8 mouse cellular contexts compared by ENCODE assay signal in the genomic region with DNA sequence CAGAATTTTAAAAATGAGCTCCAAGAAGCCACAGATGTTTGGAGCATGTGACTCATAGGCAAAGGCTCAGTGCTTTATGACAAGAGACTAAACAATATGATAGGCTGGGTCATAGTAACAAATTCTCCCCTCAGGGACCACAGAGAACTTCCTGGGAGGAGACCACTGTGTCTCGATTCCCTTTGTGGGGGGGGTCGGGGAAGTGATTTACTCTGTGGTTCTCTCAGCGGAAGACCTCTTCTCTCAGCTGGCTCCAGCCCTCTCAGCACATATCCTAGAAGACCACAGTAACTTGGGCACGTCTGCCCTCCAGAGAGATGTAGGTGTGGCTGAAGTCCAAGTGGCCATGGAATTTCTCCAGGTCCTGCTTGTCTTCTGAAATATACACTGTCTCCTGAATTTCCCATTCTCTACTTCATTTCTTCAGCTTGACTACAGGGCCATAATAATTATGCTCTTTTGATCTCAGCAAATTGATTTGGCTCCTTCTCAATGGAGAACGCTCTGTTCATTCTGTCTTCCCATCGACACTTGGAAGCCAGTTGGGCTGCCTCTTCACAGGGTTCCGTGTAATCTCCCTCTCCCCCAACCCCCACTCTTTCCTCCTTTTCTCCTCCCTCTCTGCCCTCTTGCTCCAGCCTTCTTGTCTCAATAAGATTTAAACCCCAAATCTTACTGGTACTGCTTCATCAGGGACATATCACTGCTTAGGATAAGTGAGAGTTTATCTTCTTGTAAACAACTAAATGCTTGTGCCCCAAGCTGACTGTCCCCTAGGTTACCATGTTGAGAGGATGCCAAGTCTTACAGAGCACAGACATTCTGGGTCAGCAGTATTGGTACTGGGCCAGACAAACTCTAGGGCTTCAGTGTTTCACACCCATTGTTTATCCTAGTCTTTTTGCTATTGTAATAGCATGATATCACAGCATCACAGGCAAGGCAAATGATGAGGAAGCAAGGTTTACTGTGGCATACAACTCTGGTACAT.
DNase-seq lines count a peak whose midpoint lies in the region; ATAC-seq and TF ChIP-seq lines count a peak whose summit lies in the region.

No protein-coding gene starts in this region.

- no peak for TF ChIP-seq CTCF in liver, adult 2 months (IDR thresholded peaks at IDR 0.05; ENCODE audit: low read depth, low read length)

- peak; percentile 17 for DNase-seq in liver, adult 2 months (ENCODE audit: extremely low read depth, low read depth, low spot score)
- DNase-seq in liver, embryonic 11.5 days (ENCODE audit: low spot score) = no peak
- no peak for DNase-seq in testis, postnatal 10 days (ENCODE audit: low spot score)
- no peak for DNase-seq in right cerebral cortex, postnatal 25 days

- H3K79me2 ChIP-seq in liver, adult 2 months (ENCODE audit: control insufficient read depth, insufficient read depth, low read length) = no peaks in the 10 kb centered on the region
- H3K79me2 ChIP-seq in myocyte (ENCODE audit: control insufficient read depth, insufficient read depth) = no peaks in the 10 kb centered on the region

- H3K9me3 ChIP-seq in forebrain, embryonic 16.5 days (ENCODE audit: control insufficient read depth, low read length) = no peaks in the 10 kb centered on the region
- no peaks in the 10 kb centered on the region for H3K9me3 ChIP-seq in forebrain, embryonic 12.5 days
- H3K9me3 ChIP-seq in liver, embryonic 11.5 days (ENCODE audit: control insufficient read depth, low read length) = no peaks in the 10 kb centered on the region
- H3K9me3 ChIP-seq in heart, embryonic 16.5 days (replicated peaks; ENCODE audit: control insufficient read depth, low read length) = no peaks in the 10 kb centered on the region

- H3K27ac ChIP-seq in forebrain, embryonic 16.5 days (ENCODE audit: low read length) = no peak overlapping the region
- H3K27ac ChIP-seq in forebrain, embryonic 12.5 days = no peak overlapping the region
- H3K27ac ChIP-seq in liver, adult 2 months (replicated peaks; ENCODE audit: insufficient read depth, low read depth, low read length) = no peak overlapping the region
- no peak overlapping the region for H3K27ac ChIP-seq in liver, embryonic 11.5 days (ENCODE audit: low read depth, low read length)
- H3K27ac ChIP-seq in heart, embryonic 16.5 days (ENCODE audit: low read length) = no peak overlapping the region

- no peak overlapping the region for H3ac ChIP-seq in myocyte (ENCODE audit: control insufficient read depth, insufficient read length)

- H3K27me3 ChIP-seq in forebrain, embryonic 16.5 days (replicated peaks; ENCODE audit: control insufficient read depth, insufficient read depth, low read length) = no peaks in the 10 kb centered on the region
- peaks cover 10% of the 10 kb centered on the region; the same call in 1 of the 2 replicates for H3K27me3 ChIP-seq in forebrain, embryonic 12.5 days
- H3K27me3 ChIP-seq in liver, adult 2 months (ENCODE audit: control insufficient read depth, insufficient read depth, low read length) = no peaks in the 10 kb centered on the region
- H3K27me3 ChIP-seq in liver, embryonic 11.5 days (replicated peaks; ENCODE audit: control insufficient read depth, insufficient read depth, low read length) = no peaks in the 10 kb centered on the region
- no peaks in the 10 kb centered on the region for H3K27me3 ChIP-seq in heart, embryonic 16.5 days (ENCODE audit: control insufficient read depth, insufficient read depth, low read length)
- H3K27me3 ChIP-seq in myocyte (ENCODE audit: control insufficient read depth, insufficient read depth, insufficient read length) = no peaks in the 10 kb centered on the region

- no peak overlapping the region for H3K9ac ChIP-seq in forebrain, embryonic 16.5 days (replicated peaks; ENCODE audit: low read depth, low read length)
- no peak overlapping the region for H3K9ac ChIP-seq in forebrain, embryonic 12.5 days
- H3K9ac ChIP-seq in liver, adult 2 months (ENCODE audit: low read depth, low read length) = no peak overlapping the region
- H3K9ac ChIP-seq in liver, embryonic 11.5 days (ENCODE audit: low read depth, low read length) = no peak overlapping the region
- H3K9ac ChIP-seq in heart, embryonic 16.5 days (ENCODE audit: low read length) = no peak overlapping the region

- WGBS in forebrain, embryonic 16.5 days = 54% methylated on average over 7 of the region's 7 CpGs
- WGBS in forebrain, embryonic 12.5 days = 78% methylated on average over 7 of the region's 7 CpGs
- 79% methylated on average over 7 of the region's 7 CpGs for WGBS in liver, adult 2 months
- 51% methylated on average over 7 of the region's 7 CpGs for WGBS in liver, embryonic 11.5 days
- 55% methylated on average over 7 of the region's 7 CpGs for WGBS in heart, embryonic 16.5 days

- no peak overlapping the region for H3K4me2 ChIP-seq in forebrain, embryonic 16.5 days (ENCODE audit: low read length)
- H3K4me2 ChIP-seq in forebrain, embryonic 12.5 days = no peak overlapping the region
- no peak overlapping the region for H3K4me2 ChIP-seq in liver, embryonic 11.5 days
- H3K4me2 ChIP-seq in heart, embryonic 16.5 days (ENCODE audit: low read depth, low read length) = no peak overlapping the region
- peak overlapping the region; percentile 62 for H3K4me2 ChIP-seq in myocyte (ENCODE audit: low read depth)

- H3K4me3 ChIP-seq in forebrain, embryonic 16.5 days (replicated peaks; ENCODE audit: low read length) = no peak overlapping the region
- no peak overlapping the region for H3K4me3 ChIP-seq in forebrain, embryonic 12.5 days (replicated peaks)
- H3K4me3 ChIP-seq in liver, adult 2 months (ENCODE audit: insufficient read depth, low read depth, low read length) = no peak overlapping the region
- no peak overlapping the region for H3K4me3 ChIP-seq in liver, embryonic 11.5 days (ENCODE audit: low read depth, low read length)
- H3K4me3 ChIP-seq in heart, embryonic 16.5 days (ENCODE audit: low read length) = no peak overlapping the region
- H3K4me3 ChIP-seq in myocyte = no peak overlapping the region

- no peak for TF ChIP-seq POLR2A in liver, adult 2 months (IDR thresholded peaks at IDR 0.05; ENCODE audit: extremely low read depth, insufficient read depth, low read length)
- no peak for TF ChIP-seq POLR2A in myocyte (IDR thresholded peaks at IDR 0.05; ENCODE audit: insufficient read length, low read depth)

- peaks cover 21% of the 10 kb centered on the region for H3K4me1 ChIP-seq in forebrain, embryonic 16.5 days (replicated peaks; ENCODE audit: control insufficient read depth, insufficient read depth, low read length)
- H3K4me1 ChIP-seq in forebrain, embryonic 12.5 days = 0 out of 2 replicates have a peak, but pooled peaks cover 3% of the 10 kb centered on the region
- no peaks in the 10 kb centered on the region for H3K4me1 ChIP-seq in liver, adult 2 months (ENCODE audit: control insufficient read depth, insufficient read depth, low read length)
- no peaks in the 10 kb centered on the region for H3K4me1 ChIP-seq in liver, embryonic 11.5 days (replicated peaks; ENCODE audit: control insufficient read depth, insufficient read depth, low read length)
- peaks cover 10% of the 10 kb centered on the region for H3K4me1 ChIP-seq in heart, embryonic 16.5 days (ENCODE audit: control insufficient read depth, insufficient read depth, low read length)

- peak; percentile 36; the same call in 1 of the 2 replicates for ATAC-seq in forebrain, embryonic 16.5 days
- no peak for ATAC-seq in forebrain, embryonic 12.5 days (ENCODE audit: low FRiP score)
- ATAC-seq in liver, embryonic 11.5 days (replicated peaks; ENCODE audit: low FRiP score) = no peak
- ATAC-seq in heart, embryonic 16.5 days (replicated peaks; ENCODE audit: extremely low read depth, insufficient read depth, low FRiP score) = 0 out of 2 replicates have a peak, but pooled peaks have one; percentile 52

- H3K36me3 ChIP-seq in forebrain, embryonic 16.5 days (ENCODE audit: control insufficient read depth, insufficient read depth) = no peaks in the 10 kb centered on the region
- H3K36me3 ChIP-seq in forebrain, embryonic 12.5 days (replicated peaks) = no peaks in the 10 kb centered on the region
- H3K36me3 ChIP-seq in liver, adult 2 months (ENCODE audit: control insufficient read depth, insufficient read depth, low read length) = peaks cover 2% of the 10 kb centered on the region; the same call in 1 of the 2 replicates
- no peaks in the 10 kb centered on the region for H3K36me3 ChIP-seq in liver, embryonic 11.5 days (ENCODE audit: control insufficient read depth, insufficient read depth, low read length)
- no peaks in the 10 kb centered on the region for H3K36me3 ChIP-seq in heart, embryonic 16.5 days (ENCODE audit: control insufficient read depth, insufficient read depth)
- no peaks in the 10 kb centered on the region for H3K36me3 ChIP-seq in myocyte (ENCODE audit: control insufficient read depth, insufficient read depth)

TF ChIP-seq in myocyte, 11 proteins besides CTCF, POLR2A, EP300 and RAD21:
- TF ChIP-seq REST (IDR thresholded peaks at IDR 0.05; ENCODE audit: insufficient read depth, insufficient read length) = no peak
- TF ChIP-seq USF1 (IDR thresholded peaks at IDR 0.05; ENCODE audit: low read depth) = peak; percentile 70

Comparison
In these comparisons a context has a peak if more than half of its experiments do, and no peak if none do; other contexts are left out.
1. ATAC-seq: peak in forebrain, embryonic 16.5 days (single experiment) and heart, embryonic 16.5 days (single experiment); none in forebrain, embryonic 12.5 days (single experiment) and liver, embryonic 11.5 days (single experiment).